Mouse (Mus musculus) embryonic stem cell, embryonic (primary cell): ENCODE data around the gene 4933414I15Rik.

Experiments used
- CTCF ChIA-PET, 4 experiments: fragments of 300-600 bp in 2 of 4; fragments of 350-600 bp in 2 of 4; sonication (Branson Sonifier 250); formaldehyde crosslinking; loops; one replicate each; lab custom pipeline; 2022; ENCODE audit warnings: inconsistent platforms in 2 of 4; lab: Charles Lee
- POLR2A ChIA-PET, 4 experiments: fragments of 300-600 bp in 2 of 4; fragments of 350-600 bp in 2 of 4; sonication (Branson Sonifier 250); formaldehyde crosslinking; loops; one replicate each; lab custom pipeline; 2022; ENCODE audit warnings: antibody characterized with exemption in 4 of 4, inconsistent platforms in 1 of 4; lab: Charles Lee

4933414I15Rik gene

GRCm38 (mm10) chr11:50913301-50913700 lies 30.3 kb downstream of the 4933414I15Rik start:
- CTCF ChIA-PET = interaction anchor here (0.6 to 1.0 kb wide), 5 partner anchors 20 to 151 kb away, joined by 3 to 11 read pairs (median 3); no protein-coding TSS in a partner anchor

GRCm38 (mm10) chr11:50908136-50908535 lies 35.4 kb downstream of the 4933414I15Rik start:
- POLR2A ChIA-PET = interaction anchor here in 2 of 4 experiments (0.6 to 3.1 kb wide), 2 partner anchors 9 to 810 kb away, joined by 3 to 14 read pairs; partner anchors contain the start of gene Zfp2 (in 1 of the 2)

More at GRCm38 (mm10) chr11:50913301-50913700, 30.3 kb downstream of the 4933414I15Rik start:
- POLR2A ChIA-PET = interaction anchor here in 2 of 4 experiments (0.8 to 1.1 kb wide), 3 partner anchors 16 to 491 kb away, joined by 3 read pairs; no protein-coding TSS in a partner anchor

GRCm38 (mm10) chr11:50897359-50897758 lies 46.2 kb downstream of the 4933414I15Rik start:
- CTCF ChIA-PET = no interaction called here
- POLR2A ChIA-PET = interaction anchor here in 3 of 4 experiments (0.6 to 1.4 kb wide), 8 partner anchors 10 to 20 kb away, joined by 3 to 6 read pairs (median 3); partner anchors contain the start of genes Zfp2 (in 2 of the 3) and Zfp454 (in 1 of the 3)

More at GRCm38 (mm10) chr11:50908136-50908535, 35.4 kb downstream of the 4933414I15Rik start:
- CTCF ChIA-PET = no interaction called here

GRCm38 (mm10) chr11:50892441-50892840 lies 51.1 kb downstream of the 4933414I15Rik start:
- POLR2A ChIA-PET = interaction anchor here in 3 of 4 experiments (0.6 to 1.5 kb wide), 4 partner anchors 23 to 94 kb away, joined by 3 to 4 read pairs (median 3); partner anchors contain the start of gene Zfp2 (in 1 of the 3)
- CTCF ChIA-PET = no interaction called here
